Mouse (Mus musculus) neural tube, embryonic 13.5 days (tissue): Measurements from ENCODE around the gene Rgs3. TPM values are rescaled to one million over a fixed set of nuclear protein-coding genes. Genes with fewer than 3 reads are reported as not detected.
"Not testable (repeated sequence)": the region's sequence is repeated elsewhere in the genome, so short reads cannot be mapped to it uniquely, and the experiment has no call there.

ENCODE experiments used
- ATAC-seq: fragments of 200-750 bp; cut with Nextera tagmentation; 2 replicates; pipeline ENCODE4 v1.8.0; 2017; ENCODE audit warnings: low read depth, mild to moderate bottlenecking, moderate TSS enrichment, moderate library complexity
- H3K27ac ChIP-seq: fragments of 300-500 bp; sonication (generic); replicated peaks from 2 replicates; pipeline ENCODE4 v1.5.1; 2015; ENCODE audit warnings: moderate library complexity, mild to moderate bottlenecking, inconsistent platforms
- H3K27me3 ChIP-seq: fragments of 300-500 bp; sonication (generic); 2 replicates; pipeline ENCODE4 v1.6.1; 2015; ENCODE audit warnings: mild to moderate bottlenecking, inconsistent platforms
- H3K36me3 ChIP-seq: fragments of 300-500 bp; sonication (generic); 2 replicates; pipeline ENCODE4 v1.6.1; 2015; ENCODE audit warnings: mild to moderate bottlenecking, inconsistent platforms
- H3K4me1 ChIP-seq: fragments of 300-500 bp; sonication (generic); replicated peaks from 2 replicates; pipeline ENCODE4 v1.6.1; 2015; ENCODE audit warnings: inconsistent platforms
- H3K4me2 ChIP-seq: fragments of 300-500 bp; sonication (generic); 2 replicates; pipeline ENCODE4 v1.6.1; 2015; ENCODE audit warnings: inconsistent platforms, mild to moderate bottlenecking, moderate library complexity
- H3K4me3 ChIP-seq: fragments of 300-500 bp; sonication (generic); 2 replicates; pipeline ENCODE4 v1.5.1; 2015; ENCODE audit warnings: mild to moderate bottlenecking, inconsistent platforms
- H3K9ac ChIP-seq: fragments of 300-500 bp; sonication (generic); 2 replicates; pipeline ENCODE4 v1.6.1; 2015; ENCODE audit warnings: moderate library complexity, mild to moderate bottlenecking, inconsistent platforms
- H3K9me3 ChIP-seq: fragments of 300-500 bp; sonication (generic); 2 replicates; pipeline ENCODE4 v1.6.1; 2016; ENCODE audit warnings: inconsistent platforms
- WGBS: fragments of 180-500 bp; shearing (Covaris S2); methylation state at CpG from one replicate; pipeline ENCODE4 v1.1.7; 2015; 5-methylcytosine and 5-hydroxymethylcytosine counted together
- polyA plus RNA-seq: library from polyadenylated mRNA; unstranded; fragments of >200 nt; fragmentation: Nextera tagmentation; extraction: Ambion mirVana; gene quantifications from 2 replicates; pipeline ENCODE4 v1.2.1, GENCODE M21; 2015

The Rgs3 gene
- polyA plus RNA-seq, 1 experiment from 2014 or later: 79.0 TPM

DNA sequence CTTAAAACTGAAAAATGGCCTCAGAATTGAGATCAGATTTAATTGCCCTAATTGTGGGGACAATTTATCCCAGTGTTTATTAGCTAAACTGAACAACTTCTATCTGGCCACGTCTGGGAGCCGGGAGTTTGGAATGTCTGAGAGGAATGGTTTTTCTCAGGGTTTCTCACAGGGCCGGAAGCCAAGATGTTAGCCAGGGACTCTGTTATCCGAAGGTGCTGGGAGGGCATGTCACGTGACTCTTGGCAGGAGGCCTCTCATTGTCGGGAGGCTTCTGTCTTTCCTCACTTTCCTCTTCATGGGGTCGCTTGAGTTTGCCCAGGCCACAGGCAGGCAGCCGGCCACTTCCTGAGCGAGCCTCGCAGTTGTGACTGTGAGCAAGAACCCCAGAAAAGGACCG lies 31.7 kb downstream of the Rgs3 start:
- WGBS: 10% methylated on average over 11 of the region's 11 CpGs
- H3K36me3 ChIP-seq: no peaks in the 10 kb centered on the region
- H3K9ac ChIP-seq: no peak overlapping the region
- H3K27me3 ChIP-seq: no peaks in the 10 kb centered on the region
- 0 out of 2 replicates have a peak, but pooled peaks have one; percentile 27 for ATAC-seq
- peaks cover 26% of the 10 kb centered on the region for H3K4me1 ChIP-seq
- peak overlapping the region; percentile 42 for H3K27ac ChIP-seq
- H3K4me2 ChIP-seq: no peak overlapping the region
- H3K4me3 ChIP-seq: no peak overlapping the region
- no peaks in the 10 kb centered on the region for H3K9me3 ChIP-seq

DNA sequence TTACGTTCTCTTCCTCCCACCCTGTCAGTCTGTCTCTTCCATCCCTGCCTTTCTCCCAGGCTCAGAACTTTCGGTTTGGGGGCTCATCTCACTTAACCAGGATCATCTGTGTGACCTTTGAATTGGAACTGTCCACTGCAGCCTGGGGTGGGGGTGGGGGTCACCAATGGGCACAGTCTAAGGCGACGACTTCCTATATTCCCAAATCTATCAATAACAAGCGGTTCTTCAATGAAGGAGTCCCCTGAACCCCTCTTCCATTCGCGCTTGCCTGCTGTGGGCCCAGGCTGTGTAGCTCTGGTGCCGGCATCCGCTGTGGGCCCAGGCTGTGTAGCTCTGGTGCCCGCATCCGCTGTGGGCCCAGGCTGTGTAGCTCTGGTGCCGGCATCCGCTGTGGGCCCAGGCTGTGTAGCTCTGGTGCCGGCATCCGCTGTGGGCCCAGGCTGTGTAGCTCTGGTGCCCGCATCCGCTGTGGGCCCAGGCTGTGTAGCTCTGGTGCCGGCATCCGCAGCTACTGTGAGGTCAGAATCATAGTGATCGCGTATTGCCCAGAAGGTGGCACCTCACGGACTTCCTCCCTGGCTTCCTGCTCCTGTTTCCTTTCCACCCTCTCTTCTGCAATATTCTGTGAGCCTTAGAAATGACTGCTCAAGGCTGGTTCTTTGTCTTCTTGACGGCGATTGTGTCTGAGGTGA lies 34.0 kb downstream of the Rgs3 start:
- peaks cover 30% of the 10 kb centered on the region for H3K4me1 ChIP-seq
- not testable (repeated sequence) for H3K4me3 ChIP-seq, ATAC-seq, H3K27ac ChIP-seq, H3K36me3 ChIP-seq, H3K9ac ChIP-seq, H3K9me3 ChIP-seq, H3K27me3 ChIP-seq, H3K4me2 ChIP-seq
- 93% methylated on average over 24 of the region's 24 CpGs for WGBS

DNA sequence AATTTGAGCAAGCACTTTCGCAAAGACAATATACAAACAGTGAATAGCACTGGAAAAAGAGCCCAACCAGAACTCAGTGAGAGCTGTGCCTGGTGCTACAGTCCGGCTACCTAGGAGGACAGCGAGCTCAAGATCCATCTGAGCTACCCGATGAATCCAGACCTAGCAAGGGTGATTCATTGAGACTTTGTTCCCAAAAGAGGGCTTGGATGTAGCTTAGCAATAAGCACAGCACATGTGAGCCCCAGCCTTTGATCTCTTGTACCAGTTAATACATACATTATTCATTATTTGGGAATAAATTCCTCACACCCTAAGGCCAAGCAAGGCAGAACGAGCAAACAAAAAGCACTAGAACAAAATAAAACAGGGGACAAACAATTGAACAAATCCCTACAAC lies 34.8 kb downstream of the Rgs3 start:
- WGBS: 40% methylated on average over 5 of the region's 5 CpGs
- ATAC-seq: no peak; the same call in 1 of the 2 replicates
- H3K4me3 ChIP-seq: no peak overlapping the region
- H3K4me2 ChIP-seq: no peak overlapping the region
- H3K9me3 ChIP-seq: no peaks in the 10 kb centered on the region
- no peaks in the 10 kb centered on the region for H3K36me3 ChIP-seq
- H3K9ac ChIP-seq: no peak overlapping the region
- no peaks in the 10 kb centered on the region for H3K27me3 ChIP-seq
- peak overlapping the region; percentile 65; the same call in 1 of the 2 replicates for H3K27ac ChIP-seq
- peaks cover 30% of the 10 kb centered on the region for H3K4me1 ChIP-seq

DNA sequence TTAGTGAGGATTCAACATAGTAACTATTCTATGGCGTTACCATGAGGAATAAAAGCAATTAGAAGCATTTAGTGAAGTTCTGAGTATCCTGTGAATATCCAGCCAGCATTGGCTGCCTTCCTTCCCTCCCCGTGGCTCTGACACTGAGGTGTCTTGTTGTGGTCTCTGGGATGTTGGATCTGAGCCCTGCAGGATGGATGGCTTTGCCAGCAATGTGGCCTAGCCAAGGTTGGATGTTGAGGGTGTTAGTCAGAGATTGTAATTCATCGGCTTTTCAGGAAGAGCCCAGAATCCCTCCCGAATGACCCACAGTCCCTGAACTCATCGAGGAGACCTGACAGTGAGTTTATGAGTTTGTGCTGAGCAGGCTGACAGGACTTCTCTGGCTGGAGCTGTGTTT lies 36.4 kb downstream of the Rgs3 start:
- Histone ChIP-seq H3K36me3 (no peaks in the 10 kb centered on the region), H3K4me3 (no peak overlapping the region), H3K4me1 (peaks cover 26% of the 10 kb centered on the region), H3K4me2 (no peak overlapping the region), H3K27me3 (no peaks in the 10 kb centered on the region), H3K27ac (no peak overlapping the region), H3K9me3 (no peaks in the 10 kb centered on the region), H3K9ac (no peak overlapping the region)
- 0 out of 2 replicates have a peak, but pooled peaks have one; percentile 48 for ATAC-seq
- WGBS: 75% methylated on average over 5 of the region's 5 CpGs

DNA sequence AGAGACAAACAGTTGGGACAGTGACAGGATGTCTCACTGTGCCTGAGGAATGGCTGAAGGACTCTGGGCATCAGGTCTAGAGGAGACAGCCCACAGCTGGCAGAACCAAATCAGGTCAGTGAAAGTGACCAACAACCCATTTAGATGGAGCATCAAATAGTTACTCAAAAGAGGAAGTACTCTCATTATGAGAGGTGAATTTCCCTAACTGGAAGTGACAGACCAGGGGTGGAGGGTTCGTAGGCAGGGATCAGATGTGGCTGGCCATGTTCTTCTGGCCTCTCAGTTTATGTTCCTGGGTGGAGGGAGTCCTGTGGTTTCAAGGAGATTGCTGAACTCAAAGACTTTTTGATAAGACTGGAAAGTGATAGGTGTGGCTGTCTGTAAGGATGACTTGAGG lies 40.9 kb downstream of the Rgs3 start:
- Histone ChIP-seq H3K9me3 (no peaks in the 10 kb centered on the region), H3K27me3 (no peaks in the 10 kb centered on the region), H3K27ac (no peak overlapping the region), H3K9ac (no peak overlapping the region), H3K36me3 (no peaks in the 10 kb centered on the region), H3K4me1 (peaks cover 8% of the 10 kb centered on the region), H3K4me3 (no peak overlapping the region), H3K4me2 (no peak overlapping the region)
- ATAC-seq: no peak
- 83% methylated on average over 1 of the region's 1 CpGs for WGBS

DNA sequence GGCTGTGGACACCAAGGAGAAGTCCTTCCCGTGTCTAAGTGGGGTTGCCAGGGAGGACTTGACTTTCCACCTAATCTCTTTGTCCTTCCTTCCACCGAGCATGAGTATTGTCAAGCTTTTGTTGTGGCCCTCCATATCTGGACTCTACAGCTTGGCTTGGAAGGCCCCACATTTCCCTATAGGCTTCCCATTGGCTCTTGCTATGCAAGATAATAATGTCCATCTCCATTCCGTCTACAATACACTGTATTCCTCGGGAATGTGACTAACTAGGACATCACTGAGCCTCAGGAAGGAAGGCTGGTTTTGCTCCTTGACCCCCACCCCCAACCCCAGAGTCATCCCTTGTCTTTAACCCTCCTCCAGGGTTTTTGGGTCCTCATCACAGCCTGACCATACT lies 44.0 kb downstream of the Rgs3 start:
- H3K27me3 ChIP-seq: no peaks in the 10 kb centered on the region
- WGBS: 87% methylated on average over 4 of the region's 4 CpGs
- no peak overlapping the region for H3K27ac ChIP-seq
- H3K4me3 ChIP-seq: no peak overlapping the region
- ATAC-seq: no peak
- H3K4me1 ChIP-seq: peaks cover 30% of the 10 kb centered on the region
- H3K4me2 ChIP-seq: no peak overlapping the region
- no peaks in the 10 kb centered on the region for H3K36me3 ChIP-seq
- H3K9me3 ChIP-seq: no peaks in the 10 kb centered on the region
- no peak overlapping the region for H3K9ac ChIP-seq

DNA sequence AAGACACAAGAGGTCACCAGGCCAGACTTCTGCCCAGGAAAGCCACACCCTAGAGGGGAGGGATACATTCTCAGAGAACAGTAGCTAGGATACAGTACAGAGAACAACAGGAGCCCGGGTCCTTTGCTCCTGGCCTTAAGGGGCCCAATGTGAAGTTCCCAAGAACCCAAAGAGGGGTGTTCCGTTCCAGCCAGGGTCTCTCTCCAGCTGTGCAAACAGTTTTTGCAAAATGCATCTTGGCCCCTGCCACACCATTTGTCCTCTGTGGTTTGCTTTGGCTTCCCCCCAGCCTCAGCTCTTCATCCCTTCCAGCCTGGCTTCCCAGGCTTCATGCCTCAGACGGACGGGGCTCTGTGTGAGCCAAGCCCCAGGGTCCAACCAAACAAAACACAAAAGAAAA lies 44.4 kb downstream of the Rgs3 start:
- H3K4me1 ChIP-seq: peaks cover 34% of the 10 kb centered on the region
- WGBS: 73% methylated on average over 4 of the region's 4 CpGs
- H3K4me3 ChIP-seq: no peak overlapping the region
- no peak overlapping the region for H3K27ac ChIP-seq
- ATAC-seq: no peak
- no peaks in the 10 kb centered on the region for H3K36me3 ChIP-seq
- no peak overlapping the region for H3K4me2 ChIP-seq
- no peaks in the 10 kb centered on the region for H3K27me3 ChIP-seq
- no peak overlapping the region for H3K9ac ChIP-seq
- H3K9me3 ChIP-seq: no peaks in the 10 kb centered on the region

DNA sequence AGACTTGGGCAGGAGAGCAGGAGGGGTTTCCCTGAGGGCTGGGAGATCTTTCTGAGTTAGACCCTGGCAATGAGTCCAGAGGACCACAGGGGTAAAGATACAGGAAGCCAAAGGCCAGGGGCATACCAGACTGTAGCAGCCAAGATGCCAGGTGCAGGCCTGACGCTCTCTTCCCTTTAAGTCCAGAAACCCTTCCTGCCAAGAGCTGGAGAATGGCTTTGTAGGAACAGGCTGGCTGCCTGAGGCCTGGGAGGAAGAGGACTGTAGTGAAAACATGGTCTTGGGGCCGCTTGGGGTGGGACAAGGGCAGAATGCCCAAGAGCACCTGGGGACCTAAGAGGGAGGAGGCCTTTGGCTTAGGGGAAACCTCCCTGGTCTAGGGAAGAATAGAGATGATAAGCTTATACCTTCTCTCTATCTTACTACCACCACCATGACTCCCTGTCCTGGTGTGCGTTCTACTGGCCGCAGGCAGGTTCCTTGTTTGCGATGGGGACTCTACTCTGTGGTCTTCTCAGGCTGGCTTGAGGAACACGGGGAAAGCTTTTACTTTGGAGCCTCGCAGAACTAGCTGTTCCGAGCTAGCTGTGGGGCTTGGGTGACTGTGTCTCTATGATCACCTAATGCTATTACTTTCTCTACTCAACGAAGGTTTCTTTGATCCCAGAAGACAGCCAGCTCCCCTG lies 46.4 kb downstream of the Rgs3 start:
- peak overlapping the region; percentile 68 for H3K27ac ChIP-seq
- H3K4me3 ChIP-seq: no peak overlapping the region
- H3K4me2 ChIP-seq: no peak overlapping the region
- ATAC-seq: no peak
- WGBS: 90% methylated on average over 9 of the region's 9 CpGs
- peaks cover 48% of the 10 kb centered on the region for H3K4me1 ChIP-seq
- no peaks in the 10 kb centered on the region for H3K9me3 ChIP-seq
- no peaks in the 10 kb centered on the region for H3K36me3 ChIP-seq
- H3K27me3 ChIP-seq: no peaks in the 10 kb centered on the region
- no peak overlapping the region for H3K9ac ChIP-seq

DNA sequence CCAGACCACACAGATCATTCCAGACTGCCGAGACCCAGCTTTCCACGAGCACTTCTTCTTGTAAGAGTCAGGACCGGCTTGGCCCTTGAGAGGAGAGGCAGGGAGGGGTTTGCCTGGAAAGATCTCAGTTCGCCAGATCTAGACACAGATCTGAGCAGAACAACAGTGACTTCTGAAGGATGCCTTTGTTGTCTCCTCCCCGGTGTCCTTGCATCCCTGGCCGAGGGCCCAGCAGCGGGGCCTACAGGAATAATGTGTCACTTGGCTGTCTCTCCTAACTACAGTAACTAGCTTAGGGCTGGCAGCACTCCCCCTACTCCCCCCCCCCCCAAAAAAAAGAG lies 46.9 kb downstream of the Rgs3 start:
- H3K9ac ChIP-seq: no peak overlapping the region
- no peak overlapping the region for H3K4me2 ChIP-seq
- no peaks in the 10 kb centered on the region for H3K36me3 ChIP-seq
- no peaks in the 10 kb centered on the region for H3K9me3 ChIP-seq
- peaks cover 48% of the 10 kb centered on the region for H3K4me1 ChIP-seq
- H3K4me3 ChIP-seq: no peak overlapping the region
- 42% methylated on average over 7 of the region's 7 CpGs for WGBS
- ATAC-seq: peak; percentile 58; the same call in 1 of the 2 replicates
- H3K27me3 ChIP-seq: no peaks in the 10 kb centered on the region
- H3K27ac ChIP-seq: peak overlapping the region; percentile 68

DNA sequence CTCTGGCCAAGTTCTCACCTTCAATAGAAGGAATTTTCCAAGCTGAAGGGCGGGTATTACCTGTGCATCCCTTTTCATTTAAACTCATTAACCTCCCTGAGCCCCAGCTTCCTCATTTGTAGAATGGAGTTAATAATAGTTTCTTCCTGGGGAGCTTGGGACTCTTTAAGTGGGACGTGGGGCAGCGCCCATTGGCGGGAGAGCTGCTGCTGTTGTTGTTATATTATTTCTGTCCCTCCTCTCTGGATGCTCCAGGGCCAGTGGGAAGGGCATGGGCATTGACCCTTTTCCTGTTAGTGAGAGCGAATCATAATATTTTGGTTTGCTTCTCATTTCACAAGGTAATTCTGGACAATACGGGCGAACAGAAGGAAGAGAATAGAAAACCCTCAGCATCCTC lies 47.3 kb downstream of the Rgs3 start:
- peaks cover 51% of the 10 kb centered on the region for H3K4me1 ChIP-seq
- H3K9me3 ChIP-seq: no peaks in the 10 kb centered on the region
- no peak overlapping the region for H3K4me2 ChIP-seq
- peak overlapping the region; percentile 68 for H3K27ac ChIP-seq
- no peaks in the 10 kb centered on the region for H3K36me3 ChIP-seq
- no peak overlapping the region for H3K9ac ChIP-seq
- no peak for ATAC-seq
- no peaks in the 10 kb centered on the region for H3K27me3 ChIP-seq
- H3K4me3 ChIP-seq: no peak overlapping the region
- 73% methylated on average over 7 of the region's 7 CpGs for WGBS

DNA sequence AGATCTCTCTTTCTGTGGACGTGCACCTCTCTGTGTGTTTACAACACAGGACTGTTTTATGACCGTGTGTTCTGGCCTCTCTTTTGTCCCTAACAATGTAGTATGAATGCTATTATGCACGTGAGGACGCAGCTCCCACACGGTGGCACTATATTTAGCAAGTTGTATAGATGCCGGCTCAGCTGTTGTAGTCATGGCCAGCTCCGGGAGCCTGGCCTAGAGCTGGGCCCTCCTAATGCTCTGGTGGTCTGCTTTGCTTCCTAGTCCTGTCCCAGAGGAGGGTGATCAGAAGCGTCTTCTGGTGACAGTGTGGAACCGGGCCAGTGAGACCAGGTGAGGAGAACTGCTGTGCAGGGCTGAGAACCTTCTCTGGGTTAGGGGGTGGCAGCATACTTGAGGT lies 47.7 kb downstream of the Rgs3 start:
- H3K4me2 ChIP-seq: no peak overlapping the region
- no peak overlapping the region for H3K9ac ChIP-seq
- no peaks in the 10 kb centered on the region for H3K9me3 ChIP-seq
- H3K4me3 ChIP-seq: no peak overlapping the region
- H3K27me3 ChIP-seq: no peaks in the 10 kb centered on the region
- no peaks in the 10 kb centered on the region for H3K36me3 ChIP-seq
- peak; percentile 48 for ATAC-seq
- WGBS: 21% methylated on average over 9 of the region's 9 CpGs
- peak overlapping the region; percentile 68 for H3K27ac ChIP-seq
- peaks cover 55% of the 10 kb centered on the region for H3K4me1 ChIP-seq

DNA sequence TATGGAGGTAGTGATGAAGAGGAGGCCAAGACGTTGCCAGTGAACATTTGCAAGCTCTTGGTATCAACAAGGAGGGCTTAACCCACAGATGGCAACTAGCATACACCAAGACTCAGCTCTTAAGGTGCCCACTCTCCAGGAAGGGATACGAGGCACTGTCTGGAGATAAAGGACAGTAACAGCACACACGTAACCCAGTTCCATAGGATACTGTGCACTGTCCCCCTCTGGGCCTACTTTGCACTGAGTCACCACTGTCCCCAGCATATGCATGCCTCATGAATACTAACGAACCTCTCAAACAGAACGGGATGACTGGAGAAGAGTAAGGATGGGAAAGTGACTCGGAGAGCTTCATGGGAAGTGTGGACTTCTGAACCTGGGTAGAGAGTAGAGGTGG lies 48.2 kb downstream of the Rgs3 start:
- 0 out of 2 replicates have a peak, but pooled peaks have one; percentile 38 for ATAC-seq

More for the DNA sequence above, 48.2 kb downstream of the Rgs3 start:
- Histone ChIP-seq H3K36me3 (no peaks in the 10 kb centered on the region), H3K27ac (peak overlapping the region; percentile 68), H3K4me2 (no peak overlapping the region), H3K9ac (no peak overlapping the region; the same call in 1 of the 2 replicates), H3K27me3 (no peaks in the 10 kb centered on the region), H3K9me3 (no peaks in the 10 kb centered on the region), H3K4me1 (peaks cover 60% of the 10 kb centered on the region), H3K4me3 (no peak overlapping the region)
- WGBS: 55% methylated on average over 6 of the region's 6 CpGs
